Mouse (Mus musculus) heart, embryonic 16.5 days (tissue): ENCODE measurements around the gene Vav2. TPM values are rescaled to one million over a fixed set of nuclear protein-coding genes. Genes with fewer than 3 reads are reported as not detected.

Experiments
- ATAC-seq: fragments of 200-750 bp; cut with Nextera tagmentation; replicated peaks from 2 replicates; pipeline ENCODE4 v1.8.0; 2017; ENCODE audit warnings: moderate number of reproducible peaks; ENCODE audit not compliant: insufficient read depth, low FRiP score; ENCODE audit errors: extremely low read depth
- H3K27ac ChIP-seq: fragments of 300-500 bp; sonication (generic); 2 replicates; pipeline ENCODE4 v1.5.1; 2014; ENCODE audit warnings: mild to moderate bottlenecking, low read length, control low read depth, moderate library complexity
- H3K27me3 ChIP-seq: fragments of 300-500 bp; sonication (generic); 2 replicates; pipeline ENCODE4 v1.6.1; 2014; ENCODE audit warnings: low read length, mixed read lengths; ENCODE audit not compliant: control insufficient read depth, insufficient read depth
- H3K36me3 ChIP-seq: fragments of 300-500 bp; sonication (generic); 2 replicates; pipeline ENCODE4 v1.6.1; 2014; ENCODE audit not compliant: control insufficient read depth, insufficient read depth
- H3K4me1 ChIP-seq: fragments of 300-500 bp; sonication (generic); 2 replicates; pipeline ENCODE4 v1.6.1; 2014; ENCODE audit warnings: low read length, mixed read lengths; ENCODE audit not compliant: control insufficient read depth, insufficient read depth
- H3K4me2 ChIP-seq: fragments of 300-500 bp; sonication (generic); 2 replicates; pipeline ENCODE4 v1.6.1; 2014; ENCODE audit warnings: low read depth, mild to moderate bottlenecking, control low read depth, low read length
- H3K4me3 ChIP-seq: fragments of 300-500 bp; sonication (generic); 2 replicates; pipeline ENCODE4 v1.5.1; 2014; ENCODE audit warnings: mild to moderate bottlenecking, control low read depth, low read length
- H3K9ac ChIP-seq: fragments of 300-500 bp; sonication (generic); 2 replicates; pipeline ENCODE4 v1.6.1; 2014; ENCODE audit warnings: low read length, control low read depth
- H3K9me3 ChIP-seq: fragments of 300-500 bp; sonication (generic); replicated peaks from 2 replicates; pipeline ENCODE4 v1.6.1; 2016; ENCODE audit warnings: low read length; ENCODE audit not compliant: control insufficient read depth
- WGBS: fragments of 180-500 bp; shearing (Covaris S2); extraction: QIAGEN DNeasy Blood & Tissue Kit; methylation state at CpG from one replicate; pipeline ENCODE4 v1.1.7; 2014; 5-methylcytosine and 5-hydroxymethylcytosine counted together
- polyA plus RNA-seq: library from polyadenylated mRNA; unstranded; fragments of >200 nt; fragmentation: Nextera tagmentation; extraction: Ambion mirVana; gene quantifications from 2 replicates; pipeline ENCODE4 v1.2.1, GENCODE M21; 2015

Vav2 gene
- polyA plus RNA-seq, 1 experiment from 2014 or later, result 2.6 TPM

- Histone ChIP-seq H3K27me3 (no peaks in the 10 kb centered on the region), H3K4me3 (no peak overlapping the region), H3K4me1 (peaks cover 54% of the 10 kb centered on the region), H3K9ac (no peak overlapping the region), H3K36me3 (peaks cover 2% of the 10 kb centered on the region; the same call in 1 of the 2 replicates), H3K4me2 (no peak overlapping the region), H3K27ac (no peak overlapping the region), H3K9me3 (no peaks in the 10 kb centered on the region)
- ATAC-seq, result no peak
- WGBS, result 62% methylated on average over 4 of the region's 4 CpGs
Observed at GRCm38 (mm10) chr2:27469292-27469990, 42.6 kb upstream of the Vav2 start.

GRCm38 (mm10) chr2:27462901-27463300, 36.1 kb upstream of the Vav2 start:
- Histone ChIP-seq H3K36me3 (peaks cover 51% of the 10 kb centered on the region), H3K4me2 (no peak overlapping the region), H3K9ac (no peak overlapping the region), H3K4me3 (no peak overlapping the region), H3K4me1 (no peaks in the 10 kb centered on the region; the same call in 1 of the 2 replicates), H3K27me3 (no peaks in the 10 kb centered on the region), H3K9me3 (no peaks in the 10 kb centered on the region), H3K27ac (no peak overlapping the region)
- no peak for ATAC-seq
- WGBS, result 89% methylated on average over 4 of the region's 4 CpGs

GRCm38 (mm10) chr2:27461881-27462660, 35.2 kb upstream of the Vav2 start:
- no peaks in the 10 kb centered on the region for H3K27me3 ChIP-seq
- H3K9ac ChIP-seq, result no peak overlapping the region
- WGBS, result 91% methylated on average over 4 of the region's 4 CpGs

GRCm38 (mm10) chr2:27460651-27461050, 33.8 kb upstream of the Vav2 start:
- Histone ChIP-seq H3K4me1 (no peaks in the 10 kb centered on the region), H3K4me2 (no peak overlapping the region), H3K36me3 (peaks cover 66% of the 10 kb centered on the region), H3K27ac (no peak overlapping the region), H3K9me3 (no peaks in the 10 kb centered on the region), H3K9ac (no peak overlapping the region), H3K27me3 (no peaks in the 10 kb centered on the region), H3K4me3 (no peak overlapping the region)
- ATAC-seq, result no peak
- 60% methylated on average over 9 of the region's 9 CpGs for WGBS

More at GRCm38 (mm10) chr2:27461881-27462660, 35.2 kb upstream of the Vav2 start:
- Histone ChIP-seq H3K36me3 (peaks cover 58% of the 10 kb centered on the region), H3K27ac (no peak overlapping the region), H3K4me1 (no peaks in the 10 kb centered on the region), H3K4me3 (no peak overlapping the region), H3K4me2 (no peak overlapping the region), H3K9me3 (no peaks in the 10 kb centered on the region)
- ATAC-seq, result no peak

GRCm38 (mm10) chr2:27460163-27460562, 33.3 kb upstream of the Vav2 start:
- Histone ChIP-seq H3K9me3 (no peaks in the 10 kb centered on the region), H3K9ac (no peak overlapping the region), H3K27me3 (no peaks in the 10 kb centered on the region), H3K36me3 (peaks cover 67% of the 10 kb centered on the region), H3K27ac (no peak overlapping the region), H3K4me2 (no peak overlapping the region), H3K4me1 (no peaks in the 10 kb centered on the region), H3K4me3 (no peak overlapping the region)
- WGBS, result 82% methylated on average over 5 of the region's 5 CpGs
- ATAC-seq, result no peak

GRCm38 (mm10) chr2:27459735-27460134, 32.9 kb upstream of the Vav2 start:
- ATAC-seq, result no peak
- H3K9ac ChIP-seq, result no peak overlapping the region
- H3K4me2 ChIP-seq, result no peak overlapping the region
- no peak overlapping the region for H3K4me3 ChIP-seq
- H3K27me3 ChIP-seq, result no peaks in the 10 kb centered on the region
- H3K27ac ChIP-seq, result no peak overlapping the region
- H3K36me3 ChIP-seq, result peaks cover 67% of the 10 kb centered on the region
- 79% methylated on average over 7 of the region's 7 CpGs for WGBS
- H3K4me1 ChIP-seq, result no peaks in the 10 kb centered on the region
- H3K9me3 ChIP-seq, result no peaks in the 10 kb centered on the region

GRCm38 (mm10) chr2:27450226-27450625, 23.4 kb upstream of the Vav2 start:
- 75% methylated on average over 14 of the region's 14 CpGs for WGBS

GRCm38 (mm10) chr2:27447782-27448181, 20.9 kb upstream of the Vav2 start:
- no peaks in the 10 kb centered on the region for H3K9me3 ChIP-seq
- no peak overlapping the region for H3K4me3 ChIP-seq
- ATAC-seq, result no peak
- H3K27me3 ChIP-seq, result no peaks in the 10 kb centered on the region
- peaks cover 47% of the 10 kb centered on the region for H3K36me3 ChIP-seq
- no peak overlapping the region for H3K27ac ChIP-seq
- H3K4me2 ChIP-seq, result no peak overlapping the region
- WGBS, result 88% methylated on average over 5 of the region's 5 CpGs
- H3K4me1 ChIP-seq, result peaks cover 2% of the 10 kb centered on the region; the same call in 1 of the 2 replicates
- no peak overlapping the region for H3K9ac ChIP-seq

More at GRCm38 (mm10) chr2:27450226-27450625, 23.4 kb upstream of the Vav2 start:
- ATAC-seq, result no peak
- no peak overlapping the region for H3K9ac ChIP-seq
- no peaks in the 10 kb centered on the region for H3K4me1 ChIP-seq
- H3K4me2 ChIP-seq, result no peak overlapping the region
- no peaks in the 10 kb centered on the region for H3K9me3 ChIP-seq
- no peak overlapping the region for H3K27ac ChIP-seq
- no peak overlapping the region for H3K4me3 ChIP-seq
- H3K36me3 ChIP-seq, result peaks cover 64% of the 10 kb centered on the region
- no peaks in the 10 kb centered on the region for H3K27me3 ChIP-seq

- 89% methylated on average over 8 of the region's 8 CpGs for WGBS
- peaks cover 5% of the 10 kb centered on the region for H3K4me1 ChIP-seq
- H3K4me3 ChIP-seq, result no peak overlapping the region
- H3K4me2 ChIP-seq, result no peak overlapping the region
- ATAC-seq, result no peak
- H3K27me3 ChIP-seq, result no peaks in the 10 kb centered on the region
- no peaks in the 10 kb centered on the region for H3K9me3 ChIP-seq
- peaks cover 41% of the 10 kb centered on the region for H3K36me3 ChIP-seq
- no peak overlapping the region for H3K27ac ChIP-seq
- no peak overlapping the region for H3K9ac ChIP-seq
Observed at GRCm38 (mm10) chr2:27446812-27447211, 20.0 kb upstream of the Vav2 start.
